Mouse (Mus musculus) liver, embryonic 14.5 days (tissue): ENCODE measurements at regions not wholly inside any gene's neighbourhood (a gene's known extent, or its start where the extent isn't known, plus 50 kb on each side); places are given as distances from the start of the nearest gene placed in this dataset.

ENCODE experiments used
- ATAC-seq: fragments of 200-750 bp; cut with Nextera tagmentation; 2 replicates; pipeline ENCODE4 v1.8.0; 2017; ENCODE audit warnings: moderate number of reproducible peaks, mild to moderate bottlenecking, moderate library complexity; ENCODE audit not compliant: insufficient read depth
- DNase-seq, 3 experiments: peaks; one replicate each; pipeline ENCODE4 v3.0.0-alpha.2; 2012 to 2013; ENCODE audit warnings: low read depth in 3 of 3, low spot score in 3 of 3
- H3K27ac ChIP-seq: fragments of 300-500 bp; sonication (generic); 2 replicates; pipeline ENCODE4 v1.5.1; 2014; ENCODE audit warnings: moderate library complexity, mild to moderate bottlenecking, control low read depth, inconsistent platforms
- H3K27me3 ChIP-seq: fragments of 300-500 bp; sonication (generic); 2 replicates; pipeline ENCODE4 v1.6.1; 2014; ENCODE audit warnings: mild to moderate bottlenecking, low read length, moderate library complexity; ENCODE audit not compliant: control insufficient read depth, insufficient read depth
- H3K36me3 ChIP-seq: fragments of 300-500 bp; sonication (generic); replicated peaks from 2 replicates; pipeline ENCODE4 v1.6.1; 2014; ENCODE audit warnings: low read depth; ENCODE audit not compliant: control insufficient read depth, insufficient read depth
- H3K4me1 ChIP-seq, 2 experiments: fragments of 200-500 bp in 1 of 2; fragments of 300-500 bp in 1 of 2; sonication (generic) in 1 of 2; replicated peaks; 2 replicates each; pipeline ENCODE4 v1.6.1; 2012 to 2014; ENCODE audit warnings: antibody characterized with exemption in 1 of 2, inconsistent platforms in 1 of 2, low read length in 1 of 2; ENCODE audit not compliant: control insufficient read depth in 2 of 2, insufficient read depth in 2 of 2
- H3K4me2 ChIP-seq: fragments of 300-500 bp; sonication (generic); 2 replicates; pipeline ENCODE4 v1.6.1; 2014; ENCODE audit warnings: low read depth, mild to moderate bottlenecking, control low read depth, moderate library complexity
- H3K4me3 ChIP-seq, 2 experiments: fragments of 200-500 bp in 1 of 2; fragments of 300-500 bp in 1 of 2; sonication (generic) in 1 of 2; 2 replicates each; pipeline ENCODE4 v1.5.1; 2012 to 2014; ENCODE audit warnings: low read depth in 2 of 2, low read length in 2 of 2, mild to moderate bottlenecking in 2 of 2, control low read depth in 1 of 2, inconsistent platforms in 1 of 2, moderate library complexity in 1 of 2; ENCODE audit not compliant: insufficient read depth in 1 of 2
- H3K9ac ChIP-seq: fragments of 300-500 bp; sonication (generic); replicated peaks from 2 replicates; pipeline ENCODE4 v1.6.1; 2014; ENCODE audit warnings: mild to moderate bottlenecking, control low read depth, moderate library complexity
- H3K9me3 ChIP-seq: fragments of 300-500 bp; sonication (generic); 2 replicates; pipeline ENCODE4 v1.6.1; 2016; ENCODE audit warnings: low read length, mixed read lengths; ENCODE audit not compliant: control insufficient read depth
- CTCF ChIP-seq: IDR thresholded peaks from 2 replicates; pipeline ENCODE4 v1.5.1; 2016; ENCODE audit warnings: antibody characterized with exemption, low read depth, control low read depth
- EP300 ChIP-seq: IDR thresholded peaks from 2 replicates; pipeline ENCODE4 v1.6.1; 2016; ENCODE audit warnings: antibody characterized with exemption, low read depth
- WGBS: fragments of 180-500 bp; shearing (Covaris S2); extraction: QIAGEN DNeasy Blood & Tissue Kit; methylation state at CpG from one replicate; pipeline ENCODE4 v1.1.7; 2014; ENCODE audit not compliant: insufficient replicate concordance; 5-methylcytosine and 5-hydroxymethylcytosine counted together

- Histone ChIP-seq H3K4me1 (no peaks in the 10 kb centered on the region), H3K27me3 (no peaks in the 10 kb centered on the region), H3K4me3 (no peak overlapping the region), H3K9ac (no peak overlapping the region), H3K27ac (no peak overlapping the region), H3K9me3 (no peaks in the 10 kb centered on the region), H3K4me2 (no peak overlapping the region), H3K36me3 (no peaks in the 10 kb centered on the region)
- DNase-seq (no peak), ATAC-seq (no peak)
- TF ChIP-seq EP300 (no peak), CTCF (no peak)
- WGBS = 51% methylated on average over 4 of the region's 4 CpGs
Measured at GRCm38 (mm10) chr15:51346301-51346700, 2538.4 kb upstream of the Gm7489 start.

GRCm38 (mm10) chr15:51363391-51363790 lies 2521.3 kb upstream of the Gm7489 start:
- DNase-seq (no peak), ATAC-seq (no peak)
- WGBS = 26% methylated on average over 7 of the region's 7 CpGs
- H3K36me3 ChIP-seq = no peaks in the 10 kb centered on the region
- no peak overlapping the region for H3K27ac ChIP-seq
- no peak overlapping the region for H3K4me2 ChIP-seq
- no peaks in the 10 kb centered on the region for H3K9me3 ChIP-seq
- no peak overlapping the region for H3K4me3 ChIP-seq
- no peak overlapping the region for H3K9ac ChIP-seq
- no peak for TF ChIP-seq EP300
- TF ChIP-seq CTCF = no peak
- no peaks in the 10 kb centered on the region for H3K27me3 ChIP-seq
- H3K4me1 ChIP-seq = no peaks in the 10 kb centered on the region

GRCm38 (mm10) chr15:51371162-51371561 lies 2513.5 kb upstream of the Gm7489 start:
- no peak overlapping the region for H3K4me3 ChIP-seq
- H3K27me3 ChIP-seq = no peaks in the 10 kb centered on the region
- no peak for DNase-seq
- H3K9me3 ChIP-seq = no peaks in the 10 kb centered on the region
- H3K36me3 ChIP-seq = no peaks in the 10 kb centered on the region
- no peak overlapping the region for H3K4me2 ChIP-seq
- TF ChIP-seq EP300 = no peak
- no peak for TF ChIP-seq CTCF
- ATAC-seq = no peak
- no peak overlapping the region for H3K9ac ChIP-seq
- no peak overlapping the region for H3K27ac ChIP-seq
- no peaks in the 10 kb centered on the region for H3K4me1 ChIP-seq

GRCm38 (mm10) chr15:51390383-51390782 lies 2494.3 kb upstream of the Gm7489 start:
- Histone ChIP-seq H3K4me2 (no peak overlapping the region), H3K36me3 (no peaks in the 10 kb centered on the region), H3K9me3 (no peaks in the 10 kb centered on the region), H3K27ac (no peak overlapping the region), H3K4me3 (no peak overlapping the region), H3K4me1 (no peaks in the 10 kb centered on the region), H3K27me3 (no peaks in the 10 kb centered on the region), H3K9ac (no peak overlapping the region)
- TF ChIP-seq EP300 = no peak
- TF ChIP-seq CTCF = no peak
- DNase-seq (no peak), ATAC-seq (no peak)
- 59% methylated on average over 2 of the region's 2 CpGs for WGBS

DNA sequence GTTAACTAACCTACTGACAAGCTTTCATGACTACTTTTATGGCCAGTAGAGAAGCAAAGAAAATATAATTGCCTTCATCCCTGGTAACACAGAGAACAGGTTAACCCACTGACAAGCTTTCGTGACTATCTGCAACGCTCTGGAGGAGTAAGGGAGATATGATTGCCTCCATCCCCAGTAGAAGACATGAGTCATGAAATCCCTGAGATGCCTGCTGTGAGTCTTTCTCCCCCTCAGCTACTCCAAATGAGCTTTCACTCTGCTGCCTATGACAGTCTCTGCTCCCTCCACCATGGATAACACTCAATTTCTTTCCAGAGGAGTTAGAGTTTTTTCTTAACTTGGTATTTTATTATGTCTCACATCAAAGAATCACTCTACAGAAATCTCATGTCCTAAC lies 2493.4 kb upstream of the Gm7489 start:
- Histone ChIP-seq H3K9me3 (no peaks in the 10 kb centered on the region), H3K27ac (no peak overlapping the region), H3K36me3 (no peaks in the 10 kb centered on the region), H3K4me1 (no peaks in the 10 kb centered on the region), H3K4me2 (no peak overlapping the region), H3K4me3 (no peak overlapping the region), H3K9ac (no peak overlapping the region), H3K27me3 (no peaks in the 10 kb centered on the region)
- ATAC-seq = no peak
- DNase-seq = no peak
- WGBS = 59% methylated on average over 2 of the region's 2 CpGs
- TF ChIP-seq EP300 = no peak
- TF ChIP-seq CTCF = no peak
